Mouse (Mus musculus) liver, postnatal 0 days (tissue): ENCODE measurements around the gene Tnnc1. TPM values are rescaled to one million over a fixed set of nuclear protein-coding genes. Genes with fewer than 3 reads are reported as not detected.

Experiments used
- ATAC-seq: fragments of 200-750 bp; cut with Nextera tagmentation; 2 replicates; pipeline ENCODE4 v1.8.0; 2017; ENCODE audit warnings: mild to moderate bottlenecking, moderate library complexity
- DNase-seq: peaks from one replicate; pipeline ENCODE4 v3.0.0-alpha.2; 2016
- H3K27ac ChIP-seq: fragments of 300-500 bp; sonication (generic); 2 replicates; pipeline ENCODE4 v1.5.1; 2014; ENCODE audit warnings: antibody characterized with exemption, moderate library complexity, mild to moderate bottlenecking, low read depth
- H3K27me3 ChIP-seq: fragments of 300-500 bp; sonication (generic); 2 replicates; pipeline ENCODE4 v1.6.1; 2014; ENCODE audit warnings: low read length, control low read depth, mixed read lengths; ENCODE audit not compliant: insufficient read depth
- H3K36me3 ChIP-seq: fragments of 300-500 bp; sonication (generic); replicated peaks from 2 replicates; pipeline ENCODE4 v1.6.1; 2014; ENCODE audit warnings: mild to moderate bottlenecking, control low read depth, low read length, moderate library complexity, mixed read lengths; ENCODE audit not compliant: insufficient read depth
- H3K4me1 ChIP-seq: fragments of 300-500 bp; sonication (generic); 2 replicates; pipeline ENCODE4 v1.6.1; 2014; ENCODE audit warnings: antibody characterized with exemption, mild to moderate bottlenecking, control low read depth; ENCODE audit not compliant: insufficient read depth
- H3K4me2 ChIP-seq: fragments of 300-500 bp; sonication (generic); 2 replicates; pipeline ENCODE4 v1.6.1; 2014; ENCODE audit warnings: low read depth, mild to moderate bottlenecking, low read length, moderate library complexity, mixed read lengths
- H3K4me3 ChIP-seq: fragments of 300-500 bp; sonication (generic); 2 replicates; pipeline ENCODE4 v1.5.1; 2014; ENCODE audit warnings: low read depth, low read length
- H3K9ac ChIP-seq: fragments of 300-500 bp; sonication (generic); replicated peaks from 2 replicates; pipeline ENCODE4 v1.6.1; 2014; ENCODE audit warnings: mild to moderate bottlenecking, moderate library complexity
- H3K9me3 ChIP-seq: fragments of 300-500 bp; sonication (generic); 2 replicates; pipeline ENCODE4 v1.6.1; 2016; ENCODE audit warnings: mild to moderate bottlenecking, control low read depth, low read length, mixed read lengths
- CTCF ChIP-seq: sonication (generic); IDR thresholded peaks from 2 replicates; pipeline ENCODE4 v1.5.1; 2016; ENCODE audit warnings: antibody characterized with exemption, low read depth
- EP300 ChIP-seq: IDR thresholded peaks from 2 replicates; pipeline ENCODE4 v1.6.1; 2016; ENCODE audit warnings: antibody characterized with exemption, low read depth, mild to moderate bottlenecking
- WGBS: fragments of 180-500 bp; shearing (Covaris S2); extraction: QIAGEN DNeasy Blood & Tissue Kit; methylation state at CpG from one replicate; pipeline ENCODE4 v1.1.7; 2014; ENCODE audit not compliant: insufficient replicate concordance; 5-methylcytosine and 5-hydroxymethylcytosine counted together
- polyA plus RNA-seq: library from polyadenylated mRNA; unstranded; fragments of >200 nt; fragmentation: Nextera tagmentation; extraction: Ambion mirVana; gene quantifications from 2 replicates; pipeline ENCODE4 v1.2.1, GENCODE M21; 2015

Gene Tnnc1
- polyA plus RNA-seq, 1 experiment from 2014 or later, result 3.9 TPM

DNA sequence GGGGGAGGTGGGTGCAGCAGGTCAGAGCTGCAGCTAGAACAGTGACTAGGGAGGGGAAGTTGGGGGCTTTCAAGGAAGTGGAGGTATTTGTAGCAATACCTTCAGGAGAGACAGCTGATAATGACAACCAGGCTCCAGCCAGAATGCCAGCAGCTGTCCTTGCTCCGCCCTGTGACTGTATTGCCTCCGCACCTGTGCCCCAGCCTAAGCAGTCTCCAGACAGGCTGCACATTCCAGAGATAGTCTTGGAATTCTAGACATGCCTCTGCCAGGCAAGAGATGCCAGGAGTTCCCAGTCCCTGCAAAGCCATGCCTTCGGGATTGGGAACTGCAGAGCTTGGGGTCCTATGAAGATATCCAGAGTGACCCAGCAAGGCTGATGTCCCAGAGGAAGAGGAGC lies 4.4 kb downstream of the Tnnc1 start:
- Histone ChIP-seq H3K9me3 (no peaks in the 10 kb centered on the region), H3K27me3 (no peaks in the 10 kb centered on the region), H3K4me3 (no peak overlapping the region), H3K4me2 (no peak overlapping the region), H3K27ac (peak overlapping the region; percentile 9; the same call in 1 of the 2 replicates), H3K36me3 (no peaks in the 10 kb centered on the region), H3K4me1 (peaks cover 36% of the 10 kb centered on the region), H3K9ac (no peak overlapping the region)
- DNase-seq, result no peak
- WGBS, result 76% methylated on average over 3 of the region's 3 CpGs
- ATAC-seq, result no peak
- TF ChIP-seq CTCF (no peak), EP300 (no peak)

DNA sequence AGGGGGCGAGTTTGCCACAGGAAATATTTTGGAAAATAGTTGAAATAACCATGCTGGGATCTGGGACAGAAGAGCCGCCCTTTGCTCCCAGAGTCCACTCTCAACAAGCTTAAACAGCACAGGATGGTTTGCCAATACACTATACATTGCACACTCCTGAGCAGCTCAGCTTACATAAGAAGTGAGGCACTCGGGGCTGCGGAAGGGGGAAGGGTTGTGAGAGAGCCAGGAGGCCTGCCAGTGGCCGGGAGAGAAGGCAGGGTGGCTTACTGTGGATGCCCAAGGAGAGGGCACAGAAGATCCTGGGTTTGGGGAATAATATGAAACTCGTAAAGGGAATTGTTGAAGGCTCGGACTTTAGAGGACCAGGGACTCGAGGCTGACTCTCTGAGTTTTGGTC lies 5.8 kb downstream of the Tnnc1 start:
- peak overlapping the region; percentile 32; the same call in 1 of the 2 replicates for H3K4me2 ChIP-seq
- H3K27ac ChIP-seq, result peak overlapping the region; percentile 66
- no peaks in the 10 kb centered on the region for H3K9me3 ChIP-seq
- peaks cover 34% of the 10 kb centered on the region for H3K4me1 ChIP-seq
- TF ChIP-seq CTCF (no peak), EP300 (0 out of 2 replicates have a peak, but pooled peaks have one; percentile 9)
- WGBS, result 51% methylated on average over 8 of the region's 8 CpGs
- no peak overlapping the region for H3K9ac ChIP-seq
- H3K36me3 ChIP-seq, result no peaks in the 10 kb centered on the region
- peak; percentile 70 for ATAC-seq
- DNase-seq, result peak; percentile 61
- no peaks in the 10 kb centered on the region for H3K27me3 ChIP-seq
- no peak overlapping the region for H3K4me3 ChIP-seq

DNA sequence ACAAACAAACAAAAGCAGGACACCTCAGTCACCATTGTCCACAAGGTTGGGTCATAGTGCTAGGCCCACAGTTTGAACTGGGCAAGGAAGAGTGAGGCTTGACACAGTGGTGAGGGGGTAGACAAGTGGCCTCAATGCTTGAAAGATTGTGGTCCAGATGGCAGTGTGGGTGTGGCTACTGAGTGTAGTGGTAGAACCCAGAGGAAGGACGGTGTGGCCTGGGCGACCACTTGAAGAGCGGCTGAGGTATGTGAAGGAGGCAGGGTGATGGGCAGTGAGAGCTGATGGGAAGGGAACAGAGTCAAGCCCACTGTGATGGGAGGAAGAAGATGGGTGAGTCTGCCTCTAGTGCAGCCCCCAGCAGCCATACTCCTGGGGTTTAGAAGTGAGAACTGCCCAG lies 6.6 kb downstream of the Tnnc1 start:
- Histone ChIP-seq H3K36me3 (no peaks in the 10 kb centered on the region), H3K4me3 (no peak overlapping the region), H3K27me3 (no peaks in the 10 kb centered on the region), H3K9me3 (no peaks in the 10 kb centered on the region), H3K4me2 (0 out of 2 replicates have a peak overlapping the region, but pooled peaks have one; percentile 29), H3K4me1 (peaks cover 31% of the 10 kb centered on the region), H3K27ac (peak overlapping the region; percentile 66), H3K9ac (no peak overlapping the region)
- no peak for TF ChIP-seq EP300
- TF ChIP-seq CTCF, result no peak
- ATAC-seq, result no peak
- DNase-seq, result no peak
- 51% methylated on average over 3 of the region's 3 CpGs for WGBS

DNA sequence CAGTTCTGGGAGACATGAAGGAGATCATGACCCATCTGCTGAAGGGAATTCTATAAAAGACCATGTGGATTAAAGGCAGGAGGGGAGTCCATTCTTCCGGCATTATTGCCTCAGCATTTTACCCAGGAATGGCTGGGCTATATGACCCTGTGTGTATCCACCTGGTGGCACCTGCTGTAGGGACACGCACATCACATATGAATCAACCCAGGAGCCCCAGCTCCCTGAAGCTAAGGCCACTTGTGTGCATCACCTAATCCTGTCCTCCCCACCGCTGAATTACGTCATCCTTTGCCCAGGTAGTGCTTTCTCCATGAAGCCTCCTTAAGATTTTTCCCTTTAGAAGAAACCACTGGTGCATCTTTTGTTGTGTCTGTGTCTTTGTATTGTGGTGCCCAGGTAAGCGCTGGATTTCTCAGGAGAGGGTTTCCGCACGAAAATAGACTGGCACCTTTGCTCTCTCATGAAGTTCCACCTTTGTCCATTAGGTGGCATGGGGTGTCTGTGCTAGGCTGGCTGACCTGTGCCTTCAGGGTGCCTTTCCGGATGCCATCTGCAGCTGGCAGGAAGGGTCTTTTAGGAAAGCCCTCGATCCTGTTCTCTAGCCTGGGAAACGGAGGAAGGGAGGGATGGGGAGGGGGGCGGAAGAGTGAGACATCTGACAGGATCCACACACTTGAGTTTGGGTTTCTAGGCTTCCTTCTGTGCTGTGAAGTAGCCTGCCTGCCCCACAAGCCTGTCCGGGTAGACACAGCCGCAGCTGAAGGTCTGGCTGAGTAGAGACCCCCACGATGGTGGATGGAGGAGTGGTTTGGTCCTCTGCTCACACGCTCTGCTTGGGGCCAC lies 7.3 kb downstream of the Tnnc1 start:
- peak; percentile 95 for TF ChIP-seq CTCF
- no peak for TF ChIP-seq EP300
- peak; percentile 55; the same call in 1 of the 2 replicates for ATAC-seq
- peak overlapping the region; percentile 66; the same call in 1 of the 2 replicates for H3K27ac ChIP-seq
- no peaks in the 10 kb centered on the region for H3K36me3 ChIP-seq
- peaks cover 31% of the 10 kb centered on the region for H3K4me1 ChIP-seq
- no peaks in the 10 kb centered on the region for H3K27me3 ChIP-seq
- WGBS, result 29% methylated on average over 15 of the region's 15 CpGs
- no peaks in the 10 kb centered on the region for H3K9me3 ChIP-seq
- DNase-seq, result peak; percentile 74
- H3K4me3 ChIP-seq, result no peak overlapping the region
- H3K4me2 ChIP-seq, result peak overlapping the region; percentile 32
- H3K9ac ChIP-seq, result 0 out of 2 replicates have a peak overlapping the region, but pooled peaks have one; percentile 34

DNA sequence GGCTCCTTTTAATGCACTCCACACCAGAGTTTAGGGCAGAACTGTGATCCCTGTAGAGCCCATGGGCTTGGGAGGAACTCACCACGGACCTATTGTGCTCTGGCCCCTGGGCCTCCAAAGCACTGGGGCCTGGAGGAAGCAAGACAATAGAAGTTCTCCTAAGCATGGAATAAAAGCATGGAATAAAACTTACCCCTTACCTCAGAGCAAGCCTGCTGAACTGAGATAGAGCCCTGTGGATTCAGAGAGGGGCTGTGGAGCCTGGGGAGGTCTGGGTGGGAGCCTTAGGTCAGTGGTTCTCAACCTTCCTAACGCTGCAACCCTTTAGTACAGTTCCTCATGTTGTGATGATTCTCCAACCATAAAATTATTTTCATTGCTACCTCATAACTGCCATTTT lies 8.7 kb downstream of the Tnnc1 start, which contains the start of gene Nisch:
Gene Nisch, minus strand, starts transcription at position 101 of the 400 bp plus-strand sequence.
- H3K27ac ChIP-seq, result 0 out of 2 replicates have a peak within 1 kb of the TSS, but pooled peaks have one; percentile 11
- H3K4me3 ChIP-seq, result no peak within 1 kb of the TSS
- no peak for TF ChIP-seq EP300
- no peak for TF ChIP-seq CTCF
- H3K9ac ChIP-seq, result peak within 1 kb of the TSS; percentile 34; the same call in 1 of the 2 replicates
- WGBS, result 54% methylated on average over 2 of the region's 2 CpGs
- H3K4me2 ChIP-seq, result peak within 1 kb of the TSS; percentile 42
- peaks cover 28% of the 10 kb centered on the region for H3K4me1 ChIP-seq
- no peaks in the 10 kb centered on the region for H3K27me3 ChIP-seq
- no peaks in the 10 kb centered on the region for H3K36me3 ChIP-seq
- no peak for ATAC-seq
- no peak for DNase-seq
- H3K9me3 ChIP-seq, result no peaks in the 10 kb centered on the region

DNA sequence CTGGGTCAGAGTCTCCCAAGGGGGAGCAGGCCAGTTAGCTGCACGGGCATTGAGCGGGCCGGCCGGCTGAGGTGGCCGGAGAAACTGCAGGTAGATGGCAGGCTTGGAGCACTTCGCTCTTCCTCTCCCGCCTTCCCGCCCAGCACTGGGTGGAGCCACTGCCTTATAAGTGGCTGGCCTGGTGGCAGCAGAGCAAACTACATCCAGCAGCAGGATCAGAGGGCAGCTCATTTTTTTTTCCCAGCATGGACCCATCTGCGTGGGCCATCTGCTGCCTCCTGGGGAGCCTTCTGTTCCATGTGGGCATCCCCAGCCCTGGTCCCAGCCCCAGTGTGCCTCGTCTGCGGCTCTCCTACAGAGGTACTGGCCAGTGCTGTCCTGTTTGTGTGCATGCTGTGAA lies 9.6 kb downstream of the Tnnc1 start, which contains the start of gene Sema3g:
Gene Sema3g, plus strand, starts transcription at position 195 of the 400 bp plus-strand sequence.
- TF ChIP-seq CTCF (peak; percentile 83), EP300 (no peak)
- H3K27me3 ChIP-seq, result no peaks in the 10 kb centered on the region
- 11% methylated on average over 11 of the region's 11 CpGs for WGBS
- peaks cover 27% of the 10 kb centered on the region for H3K4me1 ChIP-seq
- H3K9me3 ChIP-seq, result no peaks in the 10 kb centered on the region
- ATAC-seq (peak; percentile 70), DNase-seq (peak; percentile 74)
- H3K9ac ChIP-seq, result no peak within 1 kb of the TSS; the same call in 1 of the 2 replicates
- peak within 1 kb of the TSS; percentile 42 for H3K4me2 ChIP-seq
- no peaks in the 10 kb centered on the region for H3K36me3 ChIP-seq
- H3K4me3 ChIP-seq, result no peak within 1 kb of the TSS
- H3K27ac ChIP-seq, result no peak within 1 kb of the TSS
